Mouse (Mus musculus): ENCODE measurements at regions not wholly inside any gene's neighbourhood (a gene's known extent, or its start where the extent isn't known, plus 50 kb on each side); places are given as distances from the start of the nearest gene placed in this dataset.

GRCm38 (mm10) chr13:52024349-52024748, 177.9 kb downstream of the Gadd45g start:
- no peak for TF ChIP-seq CTCF (IDR thresholded peaks at IDR 0.05; ENCODE audit: low read depth, low read length)
- TF ChIP-seq POLR2A (IDR thresholded peaks at IDR 0.05; ENCODE audit: extremely low read depth, insufficient read depth, low read length), result no peak

Data from liver, adult 2 months (tissue).